Mouse (Mus musculus) ES-E14 (cell line): Measurements from ENCODE around the gene Syt9.

Experiments
- ZC3H11A ChIP-seq: IDR thresholded peaks from 2 replicates; pipeline ENCODE4 v1.6.1; 2012; ENCODE audit warnings: low read depth, mild to moderate bottlenecking, inconsistent platforms, low read length, borderline replicate concordance
- ZNF384 ChIP-seq: IDR thresholded peaks from 2 replicates; pipeline ENCODE4 v1.6.1; 2012; ENCODE audit warnings: low read depth, low read length, inconsistent platforms

GRCm38 (mm10) chr7:107535311-107535710 lies 164.8 kb downstream of the Syt9 start:
- TF ChIP-seq ZNF384: no peak
- TF ChIP-seq ZC3H11A: no peak
